Mouse (Mus musculus) liver, adult (tissue): ENCODE measurements around the gene Cyp4f16.
"Not testable (repeated sequence)": the region's sequence is repeated elsewhere in the genome, so short reads cannot be mapped to it uniquely, and the experiment has no call there.

Experiments
- GATA4 ChIP-seq: IDR thresholded peaks from 2 replicates; pipeline ENCODE4 v1.6.1; 2014; ENCODE audit warnings: mild to moderate bottlenecking, low read length; ENCODE audit not compliant: insufficient replicate concordance

Cyp4f16 gene

GRCm38 (mm10) chr17:32536051-32536866 is at the start of gene Cyp4f16:
Gene Cyp4f16 (plus strand): TSS chr17:32536558.
- TF ChIP-seq GATA4, result not testable (repeated sequence)

DNA sequence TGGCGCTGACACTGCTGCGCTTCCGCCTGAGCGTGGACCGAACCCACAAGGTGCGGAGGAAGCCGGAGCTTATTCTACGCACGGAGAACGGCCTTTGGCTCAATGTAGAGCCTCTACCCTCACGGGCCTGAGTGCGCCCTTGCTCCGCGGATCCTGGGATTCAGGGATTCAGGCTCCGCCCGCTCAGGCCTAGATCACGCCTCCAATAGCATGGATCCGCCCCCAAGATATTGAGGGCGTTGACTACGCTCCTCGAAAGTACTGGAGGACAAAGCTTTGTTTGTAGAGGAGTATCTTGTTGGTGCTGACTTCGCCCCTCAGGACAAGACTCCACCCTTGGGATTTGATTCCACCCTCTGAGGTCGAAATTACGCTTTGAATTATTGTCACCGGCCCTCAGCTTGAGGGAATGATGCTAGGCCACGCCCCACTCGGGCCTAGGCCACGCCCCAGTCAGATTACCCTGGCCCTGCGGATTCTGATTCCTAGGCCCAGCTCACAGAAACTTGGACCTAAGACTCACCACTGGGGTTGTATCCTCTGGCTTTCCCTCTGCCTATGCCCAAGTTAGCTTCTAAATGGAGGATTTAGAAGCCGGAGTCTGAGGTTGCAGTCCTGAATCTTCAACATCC is 43.9 kb upstream of the Cyp4f16 start:
- TF ChIP-seq GATA4, result no peak

GRCm38 (mm10) chr17:32494601-32495000 is 41.8 kb upstream of the Cyp4f16 start:
- no peak for TF ChIP-seq GATA4

- no peak for TF ChIP-seq GATA4
These were observed 35.3 kb upstream of the Cyp4f16 start for GRCm38 (mm10) chr17:32501051-32501450.

DNA sequence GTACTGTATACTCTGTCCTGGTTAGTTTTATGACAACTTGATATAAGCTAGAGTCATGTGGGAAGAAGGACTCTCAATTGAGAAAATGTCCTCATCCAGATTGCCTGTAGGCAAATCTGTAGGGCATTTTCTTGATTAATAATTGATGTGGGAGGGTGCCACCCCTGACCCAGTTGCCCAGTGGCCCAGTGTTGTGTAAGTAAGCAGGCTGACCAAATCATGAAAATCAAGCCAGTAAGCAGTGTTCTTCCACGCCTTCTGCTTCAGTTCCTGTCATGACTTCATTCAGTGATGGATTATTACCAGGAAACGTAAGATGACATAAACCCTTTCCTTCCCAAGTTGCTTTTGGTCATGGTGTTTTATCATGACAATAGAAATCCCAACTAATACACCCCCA is 33.2 kb upstream of the Cyp4f16 start:
- TF ChIP-seq GATA4, result no peak

- TF ChIP-seq GATA4, result no peak
These were observed 30.3 kb upstream of the Cyp4f16 start, which contains the start of gene Cyp4f17 for GRCm38 (mm10) chr17:32505851-32506728. Gene Cyp4f17 (plus strand): TSS chr17:32506050.

GRCm38 (mm10) chr17:32506729-32507245 is 29.6 kb upstream of the Cyp4f16 start:
- no peak for TF ChIP-seq GATA4

- TF ChIP-seq GATA4, result no peak
These were observed 20.2 kb upstream of the Cyp4f16 start for GRCm38 (mm10) chr17:32516126-32516525.

- no peak for TF ChIP-seq GATA4
These were observed 14.4 kb upstream of the Cyp4f16 start for GRCm38 (mm10) chr17:32521981-32522380.

DNA sequence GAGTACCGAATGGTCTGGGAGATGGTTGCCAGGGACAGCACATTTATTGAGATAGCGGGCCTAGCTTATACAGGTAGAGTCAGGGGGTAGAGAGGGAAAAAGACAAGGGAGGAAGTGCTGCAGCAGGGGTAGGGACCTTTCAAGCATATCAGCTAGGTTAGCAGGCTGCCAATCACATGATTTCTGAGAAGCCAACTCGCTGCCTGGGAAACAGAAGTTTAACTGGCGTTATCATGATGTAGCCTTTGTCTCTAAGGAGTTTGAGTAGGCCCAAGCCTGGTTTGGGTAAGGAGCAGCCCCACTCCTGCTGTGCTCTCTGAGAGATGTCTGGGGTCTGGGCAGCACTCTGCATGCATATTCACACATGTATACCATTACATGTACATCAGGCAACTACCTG is 14.0 kb upstream of the Cyp4f16 start:
- no peak for TF ChIP-seq GATA4

- TF ChIP-seq GATA4, result no peak
These were observed 13.5 kb upstream of the Cyp4f16 start for GRCm38 (mm10) chr17:32522816-32523215.

DNA sequence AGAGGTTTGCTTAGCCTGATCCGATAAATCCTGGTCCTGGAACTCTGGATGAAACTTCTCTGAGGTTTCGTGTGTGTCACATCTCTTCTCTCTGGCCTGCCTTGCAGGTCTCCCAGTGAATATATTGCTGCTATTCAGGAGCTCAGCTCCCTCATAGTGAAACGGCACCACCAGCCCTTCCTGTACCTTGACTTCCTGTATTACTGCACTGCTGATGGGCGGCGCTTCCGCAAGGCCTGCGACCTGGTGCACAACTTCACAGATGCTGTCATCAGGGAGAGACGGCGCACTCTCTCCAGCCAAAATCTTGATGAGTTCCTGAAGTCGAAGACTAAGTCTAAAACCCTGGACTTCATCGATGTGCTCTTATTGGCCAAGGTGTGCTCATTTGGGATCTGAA is 12.5 kb upstream of the Cyp4f16 start:
- TF ChIP-seq GATA4, result no peak; the same call in 1 of the 2 replicates

DNA sequence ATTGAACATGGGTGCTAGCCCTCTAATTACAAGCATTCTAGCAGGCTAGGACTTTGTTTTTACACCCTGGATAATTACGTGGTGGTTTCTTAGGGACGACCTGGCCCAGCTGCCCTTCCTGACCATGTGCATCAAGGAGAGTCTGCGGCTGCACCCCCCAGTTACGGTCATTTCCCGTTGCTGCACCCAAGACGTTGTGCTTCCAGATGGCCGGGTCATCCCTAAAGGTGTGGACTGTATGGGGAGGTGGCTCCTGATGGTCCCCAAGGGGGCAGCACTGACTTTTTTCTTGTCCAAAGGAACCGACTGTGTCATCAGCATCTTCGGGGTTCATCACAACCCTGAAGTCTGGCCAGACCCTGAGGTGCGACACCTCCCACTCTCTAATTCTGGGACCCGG is 8.6 kb upstream of the Cyp4f16 start:
- TF ChIP-seq GATA4, result no peak

GRCm38 (mm10) chr17:32528408-32529337 is 7.7 kb upstream of the Cyp4f16 start:
- no peak for TF ChIP-seq GATA4
